Comparison of ENCODE assay signal across 9 mouse cellular contexts in the genomic region with DNA sequence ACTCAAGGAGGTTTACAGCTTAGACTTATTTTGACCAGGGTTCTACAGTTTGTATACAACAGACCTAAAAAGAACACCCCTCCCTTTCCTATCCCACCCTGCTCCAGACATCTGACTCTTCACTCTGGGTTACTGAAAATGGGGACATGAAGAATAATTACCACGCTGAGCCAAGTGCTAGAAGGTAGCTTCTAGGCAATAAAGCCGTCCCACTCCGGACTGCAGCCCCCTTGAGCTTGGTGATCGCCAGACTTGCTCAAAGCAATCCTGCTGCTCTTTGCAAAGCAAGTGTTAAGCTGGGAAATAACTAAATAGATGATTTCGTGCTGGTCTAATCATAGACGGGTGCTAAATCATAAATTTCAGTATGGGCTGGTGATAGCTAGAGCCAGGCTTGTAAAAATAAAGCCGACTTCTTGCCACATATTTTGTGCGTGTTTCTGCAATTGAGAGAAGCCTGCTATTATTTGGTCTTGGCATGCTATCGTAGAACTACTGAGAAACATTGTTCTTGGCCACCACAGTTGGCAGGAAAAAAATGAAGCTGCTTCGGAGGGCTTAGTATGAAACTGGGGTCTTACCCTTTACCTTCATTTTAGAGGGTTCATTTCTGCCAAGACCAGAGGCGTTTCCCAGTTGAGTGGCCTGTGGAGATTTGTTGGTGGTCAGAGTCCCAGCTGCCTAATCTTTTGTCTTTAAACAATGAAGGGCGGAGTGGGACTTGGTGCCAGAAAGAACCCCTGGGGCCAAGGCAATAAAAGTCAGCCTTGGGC. TPM values are rescaled to one million over a fixed set of nuclear protein-coding genes. Genes with fewer than 3 reads are reported as not detected.
A peak's percentile ranks its signal among the peaks of the same experiment; 100 is the strongest.
DNase-seq lines count a peak whose midpoint lies in the region; ATAC-seq and TF ChIP-seq lines count a peak whose summit lies in the region.
"Had no signal": no experiment of that assay in that cellular context is flagged by ENCODE, and none has a peak within 500 bp of the region (broad histone marks: within the 10 kb centered on the region; RNA-seq: fewer than 3 reads in every experiment).

No protein-coding gene starts in this region.

- H3K27ac ChIP-seq in kidney, adult 2 months (ENCODE audit: insufficient read depth, low read depth, low read length), result no peak overlapping the region
- peak overlapping the region; percentile 59; the same call in 1 of the 2 replicates for H3K27ac ChIP-seq in hindbrain, embryonic 10.5 days
- no peak overlapping the region for H3K27ac ChIP-seq in midbrain, postnatal 0 days (ENCODE audit: low read depth, low read length)
- H3K27ac ChIP-seq in intestine, postnatal 0 days (ENCODE audit: low read depth, low read length), result no peak overlapping the region

- H3K4me2 ChIP-seq in midbrain, postnatal 0 days (ENCODE audit: low read depth, low read length, poor library complexity, severe bottlenecking), result no peak overlapping the region
- H3K4me2 ChIP-seq in intestine, postnatal 0 days (replicated peaks; ENCODE audit: low read depth), result no peak overlapping the region

- no peak overlapping the region for H3K9ac ChIP-seq in midbrain, postnatal 0 days (replicated peaks; ENCODE audit: low read length, poor library complexity, severe bottlenecking)
- no peak overlapping the region for H3K9ac ChIP-seq in intestine, postnatal 0 days (ENCODE audit: low read depth, low read length)

- WGBS in kidney, adult 2 months, result 53% methylated on average over 12 of the region's 12 CpGs
- WGBS in hindbrain, embryonic 10.5 days, result 36% methylated on average over 12 of the region's 12 CpGs
- 13% methylated on average over 12 of the region's 12 CpGs for WGBS in midbrain, postnatal 0 days
- 61% methylated on average over 12 of the region's 12 CpGs for WGBS in intestine, postnatal 0 days

- H3K9me3 ChIP-seq in hindbrain, embryonic 10.5 days, result no peaks in the 10 kb centered on the region
- H3K9me3 ChIP-seq in midbrain, postnatal 0 days (ENCODE audit: low read length), result no peaks in the 10 kb centered on the region
- H3K9me3 ChIP-seq in intestine, postnatal 0 days (ENCODE audit: control insufficient read depth), result no peaks in the 10 kb centered on the region

- no peaks in the 10 kb centered on the region for H3K4me1 ChIP-seq in kidney, adult 2 months (ENCODE audit: control insufficient read depth, insufficient read depth, low read length)
- H3K4me1 ChIP-seq in hindbrain, embryonic 10.5 days (replicated peaks), result peaks cover 15% of the 10 kb centered on the region
- no peaks in the 10 kb centered on the region for H3K4me1 ChIP-seq in midbrain, postnatal 0 days (ENCODE audit: insufficient read depth, low read length)
- H3K4me1 ChIP-seq in intestine, postnatal 0 days (replicated peaks; ENCODE audit: control insufficient read depth, insufficient read depth, low read length), result no peaks in the 10 kb centered on the region

- H3K27me3 ChIP-seq in kidney, adult 2 months (replicated peaks; ENCODE audit: control insufficient read depth, insufficient read depth, low read length), result no peaks in the 10 kb centered on the region
- H3K27me3 ChIP-seq in hindbrain, embryonic 10.5 days (ENCODE audit: insufficient read depth, poor library complexity, severe bottlenecking), result no peaks in the 10 kb centered on the region
- no peaks in the 10 kb centered on the region for H3K27me3 ChIP-seq in midbrain, postnatal 0 days (ENCODE audit: insufficient read depth, low read length)
- no peaks in the 10 kb centered on the region for H3K27me3 ChIP-seq in intestine, postnatal 0 days (replicated peaks; ENCODE audit: control insufficient read depth, insufficient read depth, low read length)
- H3K27me3 ChIP-seq: Patski had no signal

- H3K36me3 ChIP-seq in kidney, adult 2 months (ENCODE audit: control insufficient read depth, insufficient read depth, low read length), result no peaks in the 10 kb centered on the region
- H3K36me3 ChIP-seq in hindbrain, embryonic 10.5 days, result no peaks in the 10 kb centered on the region
- no peaks in the 10 kb centered on the region for H3K36me3 ChIP-seq in midbrain, postnatal 0 days (ENCODE audit: insufficient read depth, low read length)
- H3K36me3 ChIP-seq in intestine, postnatal 0 days (ENCODE audit: control insufficient read depth, insufficient read depth), result no peaks in the 10 kb centered on the region; the same call in 1 of the 2 replicates

- no peak overlapping the region for H3K4me3 ChIP-seq in kidney, adult 2 months (ENCODE audit: insufficient read depth, low read depth, low read length)
- H3K4me3 ChIP-seq in hindbrain, embryonic 10.5 days, result peak overlapping the region; percentile 16
- no peak overlapping the region for H3K4me3 ChIP-seq in midbrain, postnatal 0 days (ENCODE audit: low read depth, low read length)
- H3K4me3 ChIP-seq in intestine, postnatal 0 days (ENCODE audit: low read depth, low read length), result no peak overlapping the region

- ATAC-seq in midbrain, postnatal 0 days (ENCODE audit: low FRiP score), result peak; percentile 41; the same call in 1 of the 2 replicates
- no peak for ATAC-seq in intestine, postnatal 0 days
- ATAC-seq: Patski had no signal

- DNase-seq in kidney, adult 2 months, result peak; percentile 40
- no peak for DNase-seq in kidney, adult 8-10 months
- DNase-seq in embryo, embryonic 10.5 days (ENCODE audit: low spot score), result peak; percentile 45
- peak; percentile 9 for DNase-seq in hindbrain, embryonic 10.5 days (ENCODE audit: low spot score)
- DNase-seq in midbrain, postnatal 0 days (ENCODE audit: low spot score), result peak; percentile 65
- no peak for DNase-seq in layer of hippocampus, adult 9-10 months (ENCODE audit: low spot score)
- no peak for DNase-seq in left cerebral cortex, adult 18-20 months (ENCODE audit: low spot score in 2 of 2)

- no peak for TF ChIP-seq POLR2A in kidney, adult 2 months (IDR thresholded peaks at IDR 0.05; ENCODE audit: low read depth, low read length)

- no peak for TF ChIP-seq CTCF in kidney, adult 2 months (conservative IDR thresholded peaks at IDR 0.05; ENCODE audit: insufficient read depth, insufficient read length, low read depth, low read length)
- TF ChIP-seq CTCF in midbrain, postnatal 0 days (IDR thresholded peaks at IDR 0.05), result no peak
- TF ChIP-seq CTCF in intestine, postnatal 0 days (IDR thresholded peaks at IDR 0.05; ENCODE audit: low read depth), result no peak

RNA-seq across cellular contexts. Expression of a gene that starts 50.3 kb away (rescaled TPM):
- polyA plus RNA-seq in kidney, adult 2 months (2012; rRNA removed), result 10.3 and 15.1 TPM in 2 replicates
- 12.1 and 15.1 TPM in 2 replicates for polyA plus RNA-seq in hindbrain, embryonic 10.5 days (2016; fragmentation: Nextera tagmentation; extraction: Ambion mirVana)
- total RNA-seq in midbrain, postnatal 0 days (2014; rRNA removed), result 35.0 and 57.3 TPM in 2 replicates
- 31.4 and 50.9 TPM in 2 replicates for polyA plus RNA-seq in midbrain, postnatal 0 days (2015; fragmentation: Nextera tagmentation; extraction: Ambion mirVana)
- total RNA-seq in left cerebral cortex, adult 18-20 months (2021), result 10 to 100 TPM; 50.7 to 53.3 TPM
- 15.8 and 16.3 TPM in 2 replicates for polyA plus RNA-seq in intestine, postnatal 0 days (2015; fragmentation: Nextera tagmentation; extraction: Ambion mirVana)

Comparison
In these comparisons a context has a peak if more than half of its experiments do, and no peak if none do; other contexts are left out.
1. DNase-seq: peak in kidney, adult 2 months (single experiment), embryo, embryonic 10.5 days (single experiment), hindbrain, embryonic 10.5 days (single experiment) and midbrain, postnatal 0 days (single experiment); none in kidney, adult 8-10 months (0 of 2), layer of hippocampus, adult 9-10 months (single experiment) and left cerebral cortex, adult 18-20 months (0 of 2).